Mouse (Mus musculus) adrenal gland, postnatal 36 days (tissue): Measurements from ENCODE around the gene Mtor. TPM values are rescaled to one million over a fixed set of nuclear protein-coding genes. Genes with fewer than 3 reads are reported as not detected.

Experiments
- DNase-seq, 2 experiments: peaks; one replicate each; pipeline ENCODE4 v3.0.0; 2021; ENCODE audit warnings: mixed read lengths in 1 of 2
- total RNA-seq, 2 experiments: library from RNA; stranded (reverse); gene quantifications; 2 replicates each; pipeline ENCODE4 v1.2.3; 2021

Mtor gene
- total RNA-seq, 2 experiments from 2014 or later: 72.5 to 86.2 TPM

DNA sequence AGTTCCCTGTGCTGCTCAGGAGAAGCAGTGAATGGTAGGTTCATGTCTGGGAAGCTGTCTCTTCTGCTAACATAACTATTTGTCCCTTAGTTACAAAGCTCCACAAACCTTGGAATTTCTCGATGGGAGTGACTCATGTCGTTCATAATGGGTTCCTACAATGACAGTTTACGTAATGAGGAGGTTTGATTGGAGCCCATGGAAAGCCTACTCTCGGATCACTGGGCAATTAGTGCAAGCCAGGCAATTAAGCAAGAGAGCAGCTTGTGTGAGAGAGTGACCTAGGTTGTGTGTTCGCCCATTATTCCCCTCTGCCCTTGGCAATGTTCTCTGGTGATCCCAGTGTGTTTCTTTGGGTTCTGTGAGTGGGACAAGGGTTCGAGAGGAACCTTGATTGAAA lies 147.5 kb downstream of the Mtor start:
- DNase-seq: no peak

DNA sequence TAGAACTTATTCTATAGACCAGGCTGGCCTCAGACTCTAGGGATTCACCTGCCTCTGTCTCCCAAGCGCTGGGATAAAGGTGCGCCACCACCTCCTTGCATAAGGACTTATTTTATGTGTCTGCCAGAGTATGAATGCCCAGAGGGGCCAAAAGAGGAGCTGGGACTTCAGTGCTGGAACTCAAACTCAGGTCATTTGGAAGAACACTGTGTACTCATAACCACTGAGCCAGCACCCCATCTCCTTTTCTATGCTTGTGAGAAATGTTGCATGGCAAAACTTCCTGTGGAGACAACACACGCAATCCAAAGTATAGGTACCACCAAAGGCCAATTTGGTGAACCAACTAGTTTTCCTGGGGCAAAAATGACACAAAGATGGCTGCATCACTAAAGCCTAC lies 148.3 kb downstream of the Mtor start:
- DNase-seq: no peak

DNA sequence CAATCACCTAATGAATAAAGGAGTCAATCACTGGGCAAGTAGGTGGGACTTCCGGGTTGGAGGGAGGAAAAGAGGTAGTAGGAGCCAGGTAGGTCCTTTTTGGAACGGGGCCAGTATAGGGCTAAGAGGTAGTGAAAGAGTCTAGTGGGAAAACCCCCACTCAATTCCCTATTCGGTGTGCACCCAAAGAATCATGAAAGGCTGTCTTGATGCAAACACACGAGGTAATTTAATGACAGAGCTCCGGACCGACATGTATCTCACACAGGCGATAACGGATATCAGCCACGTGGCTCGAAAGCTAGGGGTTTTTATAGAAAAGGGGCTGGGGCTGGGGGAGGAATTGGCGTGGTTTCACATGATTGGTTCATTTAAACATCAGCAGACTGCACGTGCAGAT lies 150.4 kb downstream of the Mtor start:
- no peak for DNase-seq

DNA sequence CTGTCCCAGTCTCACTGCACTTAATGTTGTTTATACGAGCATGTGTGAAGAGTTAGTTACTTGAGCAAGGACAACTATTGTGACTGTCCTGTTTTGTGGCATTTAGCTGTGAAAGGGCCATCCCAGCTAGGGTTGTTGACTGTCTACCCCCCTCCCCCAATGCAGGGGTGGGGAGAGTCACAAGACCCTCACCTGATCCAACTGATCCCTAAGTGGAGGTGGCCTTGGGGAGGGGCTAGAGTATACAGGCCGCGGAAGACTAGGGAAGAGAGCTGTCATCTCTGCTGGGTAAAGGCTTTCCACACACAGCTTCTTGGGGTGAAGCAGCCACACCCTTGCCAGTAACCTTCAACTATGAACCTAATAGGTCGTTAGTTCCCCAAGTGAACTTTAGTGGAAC lies 151.9 kb downstream of the Mtor start:
- no peak for DNase-seq

DNA sequence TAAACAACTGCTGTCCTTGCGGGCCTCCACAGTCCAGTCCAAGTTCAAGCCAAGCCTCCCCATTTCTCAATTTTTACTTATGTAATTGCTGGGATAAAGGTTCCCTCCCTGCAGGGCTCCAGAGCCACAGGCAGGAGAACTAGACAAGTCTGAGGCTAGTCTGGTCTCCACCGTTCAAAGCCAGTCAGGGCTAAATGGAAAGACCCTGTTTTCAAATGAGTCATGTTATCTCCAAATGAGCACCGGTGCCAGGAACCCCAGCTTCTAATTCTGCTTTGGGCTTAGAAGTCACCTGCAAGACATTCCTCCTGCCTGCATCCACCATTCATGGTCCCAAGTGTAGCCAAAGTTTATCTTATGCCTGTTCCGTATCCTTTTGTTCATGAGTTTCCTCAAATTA lies 153.5 kb downstream of the Mtor start:
- no peak for DNase-seq

DNA sequence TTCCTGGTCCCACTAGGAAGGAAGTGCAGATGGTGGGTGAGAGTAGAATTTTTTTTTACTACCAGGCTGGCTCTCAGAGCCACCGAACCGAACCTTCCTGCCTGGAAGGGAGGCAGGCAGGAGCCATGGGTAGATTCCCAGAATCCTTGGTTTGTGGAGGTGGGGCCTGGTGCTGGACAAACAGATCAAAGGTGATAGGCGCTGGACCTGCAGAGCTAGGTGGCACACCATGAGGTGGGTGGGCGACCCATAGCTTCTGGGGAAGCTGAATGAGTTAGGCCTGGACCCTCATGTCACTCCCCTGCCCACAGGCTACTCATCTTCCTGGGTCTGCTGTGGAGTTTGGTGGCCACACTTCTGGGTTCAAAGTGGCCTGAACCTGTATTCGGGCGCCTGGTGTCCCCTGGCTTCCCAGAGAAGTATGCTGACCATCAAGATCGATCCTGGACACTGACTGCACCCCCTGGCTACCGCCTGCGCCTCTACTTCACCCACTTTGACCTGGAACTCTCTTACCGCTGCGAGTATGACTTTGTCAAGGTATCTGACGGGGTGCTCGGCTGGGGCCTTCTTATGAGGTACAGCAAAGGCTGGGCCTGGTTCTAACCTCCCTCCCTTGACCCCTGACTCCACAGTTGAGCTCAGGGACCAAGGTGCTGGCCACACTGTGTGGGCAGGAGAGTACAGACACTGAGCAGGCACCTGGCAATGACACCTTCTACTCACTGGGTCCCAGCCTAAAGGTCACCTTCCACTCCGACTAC lies 154.1 kb downstream of the Mtor start, which contains the start of gene Masp2:
Masp2 (plus strand) TSS at position 198 of the 764 bp plus-strand sequence.
- no peak for DNase-seq

DNA sequence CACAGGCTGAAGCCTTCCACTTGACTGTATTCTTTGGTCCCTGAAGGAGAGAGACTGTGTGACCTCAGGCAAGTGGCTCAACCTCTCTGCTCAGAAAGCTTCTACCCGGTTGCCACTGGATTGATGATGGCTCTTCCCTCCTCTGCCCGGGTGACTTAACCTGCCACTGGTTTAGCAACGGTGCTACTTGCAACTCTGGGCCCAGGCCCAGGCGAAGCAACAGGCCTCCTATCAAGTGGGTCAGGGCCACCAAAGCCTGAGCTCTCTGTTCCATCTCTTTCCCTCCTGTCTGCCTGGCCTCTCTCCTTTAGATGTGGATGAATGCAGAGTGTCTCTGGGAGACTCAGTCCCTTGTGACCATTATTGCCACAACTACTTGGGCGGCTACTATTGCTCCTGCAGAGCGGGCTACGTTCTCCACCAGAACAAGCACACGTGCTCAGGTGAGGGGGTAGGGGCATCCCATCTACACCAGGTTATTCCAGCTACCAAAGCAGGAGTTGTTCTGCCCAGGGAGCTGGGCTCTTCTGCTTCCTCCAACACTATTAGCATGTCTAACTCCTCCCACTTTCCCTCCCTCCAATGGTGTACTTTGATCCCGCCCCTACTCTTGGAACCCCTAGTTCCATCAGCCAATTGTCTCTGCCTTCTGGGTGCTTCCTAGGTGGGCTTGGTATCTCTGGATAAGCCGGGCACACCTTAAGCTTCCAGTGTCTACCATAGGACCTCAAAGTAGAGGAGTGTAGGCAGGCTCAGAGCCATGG lies 155.1 kb downstream of the Mtor start:
- peak; percentile 38 to 53 for DNase-seq

DNA sequence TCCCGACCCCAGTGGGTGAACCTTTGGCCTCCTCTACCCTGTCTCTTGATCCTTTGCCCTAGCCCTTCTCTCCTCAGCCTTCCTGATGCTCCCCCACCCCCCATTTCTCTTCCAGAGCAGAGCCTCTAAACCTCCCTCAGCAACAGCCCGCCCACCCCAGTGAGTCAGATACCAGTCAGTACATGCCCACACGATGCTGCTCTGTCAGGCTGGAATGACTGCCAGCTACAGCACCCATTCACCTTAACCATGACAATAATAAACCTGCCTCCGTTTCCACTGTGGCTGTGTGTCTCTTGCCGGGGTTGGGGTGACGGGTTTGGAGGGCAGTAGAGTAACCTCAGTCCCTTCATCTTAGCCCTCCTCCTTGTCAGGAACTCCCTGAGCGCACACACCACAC lies 155.7 kb downstream of the Mtor start:
- peak; percentile 46 to 52 for DNase-seq

DNA sequence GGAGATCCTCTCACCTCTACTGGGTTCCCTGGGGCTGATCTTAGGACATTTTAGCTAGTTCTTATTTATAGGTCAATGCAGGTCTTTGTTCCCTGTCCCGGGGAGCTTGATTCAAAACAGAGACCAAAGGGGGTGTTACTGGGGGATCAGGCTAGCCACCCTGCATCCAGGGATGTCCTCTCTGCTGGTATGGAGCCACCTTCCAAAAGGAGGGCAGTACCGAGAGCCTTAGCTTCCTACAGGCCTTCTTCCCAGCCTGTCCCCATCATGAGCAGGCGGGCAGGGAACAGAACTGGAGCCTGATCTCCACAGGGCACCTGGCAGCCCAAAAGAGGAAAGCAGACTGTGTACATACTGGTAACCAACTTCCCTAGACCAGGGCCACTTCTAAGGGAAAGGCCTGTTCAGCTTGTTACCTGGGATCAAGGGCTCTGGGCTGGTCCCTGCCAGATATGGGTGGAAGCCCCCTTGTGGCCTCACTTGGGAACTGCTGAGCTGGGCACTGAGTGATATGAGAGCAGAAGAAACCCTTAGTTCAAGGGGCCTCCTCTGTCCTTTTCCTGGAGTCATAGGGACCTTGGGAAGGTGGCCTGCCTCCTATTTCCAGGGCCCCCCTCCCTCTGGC lies 156.2 kb downstream of the Mtor start:
- peak; percentile 77 to 78 for DNase-seq

Other genes starting within 250 kb of the Mtor start
- under 1 TPM; 0.13 to 0.63 TPM for gene Disp3, start 160.6 kb upstream of the Mtor start, total RNA-seq
- 10 to 100 TPM; 18.9 to 20.8 TPM for gene Ubiad1, start 3.8 kb upstream of the Mtor start, total RNA-seq
- 1 to 10 TPM in 1 of 2 experiments, under 1 TPM in 1; 0.46 to 1.3 TPM for gene Angptl7, start 51.8 kb downstream of the Mtor start, total RNA-seq
- gene Exosc10, start 109.8 kb downstream of the Mtor start, total RNA-seq: 10 to 100 TPM; 43.6 to 52.6 TPM
- gene Srm, start 142.9 kb downstream of the Mtor start, total RNA-seq: 10 to 100 TPM; 84.8 to 94.4 TPM
- gene Masp2, start 153.9 kb downstream of the Mtor start, total RNA-seq: 1 to 10 TPM; 1.1 to 1.6 TPM
- gene Tardbp, start 178.4 kb downstream of the Mtor start, total RNA-seq: 100 to 1,000 TPM; 233 to 286 TPM
- not detected for gene Gm572, start 194.7 kb downstream of the Mtor start, total RNA-seq